Mouse (Mus musculus): ENCODE data around the gene Twf2.
A peak's percentile ranks its signal among the peaks of the same experiment; 100 is the strongest.

Gene Twf2

GRCm38 (mm10) chr9:106237878-106238277 is 35.0 kb downstream of the Twf2 start:
- DNase-seq, result no peak

DNA sequence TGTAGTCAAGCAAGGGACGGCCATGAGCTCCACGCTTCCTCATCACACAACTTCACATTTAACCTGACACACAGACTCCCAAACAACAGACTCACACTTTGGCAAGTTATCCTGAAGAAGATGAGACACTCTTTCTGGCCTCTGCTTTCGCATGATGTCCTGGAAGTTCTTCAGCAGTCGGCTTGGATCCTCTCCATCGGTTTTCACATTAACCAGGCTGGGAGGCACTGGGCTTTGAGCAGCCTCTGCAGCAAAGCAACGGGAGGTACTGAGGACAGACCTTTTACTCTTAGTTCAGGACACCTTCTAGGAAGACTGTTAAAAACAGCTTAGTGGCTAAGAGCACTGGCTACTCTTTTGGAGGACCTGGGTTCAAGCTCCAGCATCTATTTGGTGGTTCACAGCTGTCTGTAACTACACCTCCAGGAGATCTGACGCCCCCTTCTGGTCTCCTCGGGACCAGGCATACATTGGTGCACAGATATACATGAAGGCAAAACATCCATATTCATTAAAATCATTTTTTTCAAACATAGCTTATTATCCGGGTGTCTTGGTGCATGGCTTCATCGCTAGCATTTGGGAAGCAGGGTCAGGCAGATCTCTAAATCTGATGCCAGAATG is 38.7 kb downstream of the Twf2 start:
- DNase-seq, result peak; percentile 48

DNA sequence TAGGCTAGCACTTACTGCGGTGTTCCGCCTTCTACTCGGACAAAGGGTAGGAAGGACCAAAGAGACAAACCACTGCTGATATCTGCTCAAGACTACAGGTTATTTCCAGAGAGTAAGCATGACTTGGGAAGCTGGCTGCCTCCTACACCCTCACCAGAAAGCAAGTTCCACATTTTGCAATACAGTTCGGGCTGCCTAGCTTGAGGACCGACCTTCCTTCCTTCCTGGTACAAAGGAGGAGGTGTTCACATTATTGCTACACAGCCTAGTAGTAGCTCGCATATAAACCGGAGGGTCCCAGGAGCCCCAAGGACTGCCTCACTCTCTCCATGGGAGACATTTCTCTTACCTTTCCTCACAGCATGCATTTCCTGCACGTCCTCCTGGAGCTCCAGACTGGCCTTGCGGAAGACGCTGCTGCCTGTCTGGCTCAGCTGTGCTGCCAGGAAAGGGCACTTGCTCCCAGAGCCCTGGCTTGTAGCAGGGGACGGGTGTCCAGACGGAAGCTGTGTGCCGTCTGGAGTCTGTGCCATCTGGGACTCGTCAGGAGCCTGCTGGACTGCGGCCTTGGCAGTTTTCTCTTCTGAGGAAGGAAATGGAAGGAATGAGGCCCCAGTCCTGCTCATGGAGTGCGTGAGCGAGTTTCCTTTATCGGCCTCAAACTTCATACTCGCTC is 40.0 kb downstream of the Twf2 start:
- peak; percentile 78 for DNase-seq

DNA sequence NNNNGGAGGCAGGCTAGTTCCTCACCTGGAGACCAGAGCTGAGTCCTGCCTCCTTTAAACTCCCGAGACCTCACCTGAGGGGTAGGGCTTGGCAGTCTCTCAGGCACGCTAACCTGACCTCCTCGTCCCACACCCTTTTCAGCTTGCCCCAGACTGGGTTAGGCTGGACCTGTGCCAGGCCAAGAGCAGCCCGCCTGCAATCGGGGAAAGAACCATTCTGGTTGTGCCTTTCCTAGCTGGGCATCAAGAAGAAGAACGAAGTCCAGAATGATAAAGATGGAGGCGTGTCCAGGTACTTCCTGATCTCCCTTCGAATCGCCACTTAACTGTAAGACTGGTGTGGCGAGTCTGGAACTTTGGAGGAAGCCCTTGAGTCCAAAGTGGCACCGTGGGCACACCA is 46.6 kb downstream of the Twf2 start:
- no peak for DNase-seq

GRCm38 (mm10) chr9:106250245-106250644 is 47.3 kb downstream of the Twf2 start:
- no peak for DNase-seq

GRCm38 (mm10) chr9:106251066-106251465 is 48.2 kb downstream of the Twf2 start:
- no peak for DNase-seq

GRCm38 (mm10) chr9:106254001-106254400 is 51.1 kb downstream of the Twf2 start:
- no peak for DNase-seq

GRCm38 (mm10) chr9:106258412-106258811 is 55.5 kb downstream of the Twf2 start:
- no peak for DNase-seq

- DNase-seq, result no peak
These were observed 56.1 kb downstream of the Twf2 start for GRCm38 (mm10) chr9:106258990-106259389.

DNA sequence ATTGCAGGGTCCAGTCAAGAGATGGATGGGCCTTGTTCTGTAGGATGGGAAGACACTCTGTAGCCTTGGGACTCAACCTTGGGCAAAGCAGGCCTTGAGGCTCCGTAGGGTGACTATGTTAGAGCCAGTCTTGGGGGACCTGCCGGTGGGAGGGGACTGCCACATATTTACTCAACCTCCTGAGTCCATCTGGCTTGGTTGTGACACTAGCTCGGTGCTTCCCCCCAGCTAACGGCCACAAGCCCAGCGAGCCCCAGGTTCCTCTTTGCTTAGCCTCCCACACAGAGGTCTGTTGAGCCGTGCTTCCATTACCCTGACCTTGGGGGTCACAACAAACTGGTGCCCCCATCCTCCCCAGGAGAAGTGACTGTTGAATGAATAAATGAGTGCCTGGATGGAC is 58.1 kb downstream of the Twf2 start:
- DNase-seq, result no peak

DNA sequence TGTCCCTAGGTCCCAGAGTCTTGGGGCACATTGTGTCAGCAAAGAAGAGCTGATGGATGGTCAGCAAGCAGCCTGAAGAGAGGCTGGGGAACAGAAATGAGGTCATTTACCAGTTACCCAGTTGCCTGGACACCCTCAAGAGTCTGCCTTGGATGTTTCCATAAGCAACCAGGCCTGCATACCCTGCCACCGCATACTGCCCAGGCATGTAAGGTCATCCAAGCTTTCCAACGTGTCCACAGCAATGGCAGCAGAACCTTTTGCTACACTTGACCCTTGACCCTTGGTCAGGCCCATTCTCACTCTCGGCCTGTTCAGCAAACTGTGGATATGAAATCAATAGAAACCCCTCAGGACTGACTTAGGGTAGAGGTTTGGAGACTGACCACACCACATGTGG is 58.6 kb downstream of the Twf2 start:
- DNase-seq, result no peak

GRCm38 (mm10) chr9:106262075-106262474 is 59.2 kb downstream of the Twf2 start:
- DNase-seq, result no peak

- no peak for DNase-seq
These were observed 60.5 kb downstream of the Twf2 start for GRCm38 (mm10) chr9:106263381-106263924.
